Mouse (Mus musculus) CH12.LX (cell line): Measurements from ENCODE around the gene Ralgapa1. TPM values are rescaled to one million over a fixed set of nuclear protein-coding genes. Genes with fewer than 3 reads are reported as not detected.
A peak's percentile ranks its signal among the peaks of the same experiment; 100 is the strongest.

Experiments used
- DNase-seq: peaks from one replicate; pipeline ENCODE4 v3.0.0-alpha.2; 2013; ENCODE audit errors: extremely low read depth
- H3K27ac ChIP-seq: 2 replicates; pipeline ENCODE4 v1.5.1; 2012; ENCODE audit warnings: low read depth, mild to moderate bottlenecking, control low read depth, moderate library complexity; ENCODE audit not compliant: insufficient read depth
- H3K27me3 ChIP-seq: replicated peaks from 2 replicates; pipeline ENCODE3; 2012; ENCODE audit warnings: inconsistent platforms
- H3K36me3 ChIP-seq, 2 experiments: replicated peaks in 1 of 2; 2 replicates each; pipeline versions ENCODE3 to v1.6.1; 2012; ENCODE audit warnings: inconsistent platforms in 1 of 2, low read length in 1 of 2, mild to moderate bottlenecking in 1 of 2, mixed read lengths in 1 of 2, moderate library complexity in 1 of 2; ENCODE audit not compliant: control insufficient read depth in 1 of 2, insufficient read depth in 1 of 2
- H3K4me1 ChIP-seq, 2 experiments: 2 replicates each; pipeline ENCODE4 v1.6.1; 2012; ENCODE audit warnings: inconsistent platforms in 1 of 2, moderate library complexity in 1 of 2; ENCODE audit not compliant: insufficient read depth in 2 of 2, control insufficient read depth in 1 of 2
- H3K4me2 ChIP-seq: 2 replicates; pipeline ENCODE4 v1.6.1; 2012; ENCODE audit warnings: low read depth, mild to moderate bottlenecking, control low read depth; ENCODE audit not compliant: poor library complexity, insufficient read depth, severe bottlenecking
- H3K4me3 ChIP-seq, 3 experiments: fragments of 150-350 bp in 1 of 3; sonication (generic) in 1 of 3; replicated peaks in 1 of 3; 2 replicates each; pipeline versions ENCODE3 to v1.5.1; 2011 to 2012; ENCODE audit warnings: low read depth in 2 of 3, low read length in 2 of 3, mild to moderate bottlenecking in 2 of 3, moderate library complexity in 2 of 3, control low read depth in 1 of 3, improper control_type of control experiment in 1 of 3, inconsistent platforms in 1 of 3, mixed read lengths in 1 of 3; ENCODE audit not compliant: poor library complexity in 1 of 3
- H3K79me2 ChIP-seq: replicated peaks from 2 replicates; pipeline ENCODE4 v1.6.1; 2012; ENCODE audit warnings: mild to moderate bottlenecking, moderate library complexity; ENCODE audit not compliant: control insufficient read depth, poor library complexity, insufficient read depth, severe bottlenecking; ENCODE audit errors: extremely low read depth
- H3K9ac ChIP-seq: 2 replicates; pipeline ENCODE4 v1.6.1; 2012; ENCODE audit warnings: low read depth, mild to moderate bottlenecking, control low read depth, moderate library complexity; ENCODE audit not compliant: insufficient read depth
- H3K9me3 ChIP-seq: replicated peaks from 2 replicates; pipeline ENCODE3; 2012; ENCODE audit warnings: low read length, inconsistent platforms, mixed read lengths
- CTCF ChIP-seq, 2 experiments: IDR thresholded peaks in 1 of 2; conservative IDR thresholded peaks in 1 of 2; 2 replicates each; pipeline ENCODE4 v1.5.1; 2011 to 2012; ENCODE audit warnings: low read depth in 2 of 2, low read length in 2 of 2, improper control_type of control experiment in 1 of 2, inconsistent platforms in 1 of 2, mild to moderate bottlenecking in 1 of 2, moderate library complexity in 1 of 2
- E2F4 ChIP-seq: IDR thresholded peaks from 2 replicates; pipeline ENCODE4 v1.6.1; 2011; ENCODE audit warnings: low read depth, low read length, improper control_type of control experiment; ENCODE audit not compliant: insufficient replicate concordance
- EP300 ChIP-seq: IDR thresholded peaks from 2 replicates; pipeline ENCODE4 v1.6.1; 2011; ENCODE audit warnings: low read length, improper control_type of control experiment
- GABPA ChIP-seq: IDR thresholded peaks from 2 replicates; pipeline ENCODE4 v1.6.1; 2012; ENCODE audit warnings: low read depth, low read length, improper control_type of control experiment, inconsistent platforms; ENCODE audit not compliant: insufficient replicate concordance
- IRF4 ChIP-seq: IDR thresholded peaks from 2 replicates; pipeline ENCODE4 v1.6.1; 2014; ENCODE audit warnings: low read depth, mild to moderate bottlenecking, inconsistent platforms, low read length, improper control_type of control experiment
- JUN ChIP-seq: IDR thresholded peaks from 2 replicates; pipeline ENCODE4 v1.6.1; 2011; ENCODE audit warnings: low read depth, mild to moderate bottlenecking, low read length, improper control_type of control experiment, moderate library complexity; ENCODE audit not compliant: insufficient read depth
- MAFK ChIP-seq: IDR thresholded peaks from 2 replicates; pipeline ENCODE4 v1.6.1; 2011; ENCODE audit warnings: low read length, improper control_type of control experiment; ENCODE audit not compliant: insufficient replicate concordance
- MAX ChIP-seq: IDR thresholded peaks from 2 replicates; pipeline ENCODE4 v1.6.1; 2011; ENCODE audit warnings: low read length, improper control_type of control experiment
- MEF2A ChIP-seq: IDR thresholded peaks from 2 replicates; pipeline ENCODE4 v1.6.1; 2014; ENCODE audit warnings: low read depth, mild to moderate bottlenecking, inconsistent platforms, low read length, improper control_type of control experiment, borderline replicate concordance
- POLR2AphosphoS2 ChIP-seq: IDR thresholded peaks from 2 replicates; pipeline ENCODE4 v1.6.1; 2011; ENCODE audit warnings: low read depth, low read length, improper control_type of control experiment
- RAD21 ChIP-seq: IDR thresholded peaks from 2 replicates; pipeline ENCODE4 v1.6.1; 2011; ENCODE audit warnings: low read depth, mild to moderate bottlenecking, low read length, improper control_type of control experiment, moderate library complexity
- RCOR1 ChIP-seq: conservative IDR thresholded peaks from 2 replicates; pipeline ENCODE4 v1.6.1; 2012; ENCODE audit warnings: low read depth, mild to moderate bottlenecking, inconsistent platforms, low read length, improper control_type of control experiment
- SMC3 ChIP-seq: IDR thresholded peaks from 2 replicates; pipeline ENCODE4 v1.6.1; 2011; ENCODE audit warnings: low read depth, low read length, improper control_type of control experiment
- TCF12 ChIP-seq: IDR thresholded peaks from 2 replicates; pipeline ENCODE4 v1.6.1; 2014; ENCODE audit warnings: low read depth, mild to moderate bottlenecking, inconsistent platforms, low read length, improper control_type of control experiment
- USF2 ChIP-seq: conservative IDR thresholded peaks from 2 replicates; pipeline ENCODE4 v1.6.1; 2011; ENCODE audit warnings: low read depth, low read length, improper control_type of control experiment
- ZC3H11A ChIP-seq: IDR thresholded peaks from 2 replicates; pipeline ENCODE4 v1.6.1; 2012; ENCODE audit warnings: low read depth, mild to moderate bottlenecking, inconsistent platforms, low read length, improper control_type of control experiment
- ZMIZ1 ChIP-seq: IDR thresholded peaks from 2 replicates; pipeline ENCODE4 v1.6.1; 2012; ENCODE audit warnings: low read depth, mild to moderate bottlenecking, inconsistent platforms, low read length, improper control_type of control experiment
- ZNF384 ChIP-seq: IDR thresholded peaks from 2 replicates; pipeline ENCODE4 v1.6.1; 2012; ENCODE audit warnings: low read depth, low read length, improper control_type of control experiment, inconsistent platforms
- dilution Hi-C: fragments of 300-500 bp; cut with MboI; formaldehyde crosslinking; loops from 2 replicates; pipeline ENCODE4 v1.14.3; 2020; ENCODE audit warnings: low sequenced_read_pairs; ENCODE audit not compliant: extremely low pct_unique_long_range_greater_than_20kb, extremely low pct_ligation_motif_present
- in situ Hi-C: fragments of 300-500 bp; cut with MboI; formaldehyde crosslinking; loops from 3 replicates; pipeline ENCODE4 v1.14.3; 2019; ENCODE audit warnings: low sequenced_read_pairs, low pct_ligation_motif_present, low pct_unique_long_range_greater_than_20kb, mixed read lengths
- polyA plus RNA-seq: library from polyadenylated mRNA; unstranded; fragments of >175 nt; gene quantifications from 2 replicates; pipeline ENCODE4 v1.2.1, GENCODE M21; 2012; ENCODE audit warnings: low read depth; ENCODE audit not compliant: insufficient read length
- total RNA-seq, 2 experiments: library from RNA; depleted of rRNA; stranded (reverse); fragments of 300-350 nt in 1 of 2; fragments of >200 nt in 1 of 2; gene quantifications; 2 replicates each; pipeline ENCODE4 v1.2.3; 2012 to 2014

Gene Ralgapa1
- total and polyA plus RNA-seq, 3 experiments: 10.3 to 24.4 (median 19.2) TPM

GRCm38 (mm10) chr12:55800144-55800543, 20.8 kb downstream of the Ralgapa1 start:
- H3K4me3 ChIP-seq: no peak overlapping the region
- H3K9me3 ChIP-seq: peaks cover 2% of the 10 kb centered on the region
- H3K4me1 ChIP-seq: peaks cover 6 to 27% of the 10 kb centered on the region in 2 experiments
- peak overlapping the region; percentile 47; the same call in 1 of the 2 replicates for H3K9ac ChIP-seq
- peaks cover 0 to 7% of the 10 kb centered on the region in 2 experiments for H3K36me3 ChIP-seq
- peak overlapping the region; percentile 24 for H3K27ac ChIP-seq
- H3K27me3 ChIP-seq: no peaks in the 10 kb centered on the region
- DNase-seq: no peak
- dilution Hi-C loops (no loop called here), in situ Hi-C loops (no loop called here)
- peak overlapping the region; percentile 71 for H3K4me2 ChIP-seq
- peaks cover 13% of the 10 kb centered on the region for H3K79me2 ChIP-seq
- no peak for TF ChIP-seq MEF2A
- no peak for TF ChIP-seq SMC3
- no peak for TF ChIP-seq ZNF384
- no peak for TF ChIP-seq POLR2AphosphoS2
- TF ChIP-seq USF2: no peak
- no peak for TF ChIP-seq EP300
- no peak for TF ChIP-seq TCF12
- TF ChIP-seq ZMIZ1: no peak
- TF ChIP-seq ZC3H11A: no peak

GRCm38 (mm10) chr12:55798745-55799144, 22.2 kb downstream of the Ralgapa1 start:
- peaks cover 2% of the 10 kb centered on the region for H3K9me3 ChIP-seq
- no peak for DNase-seq
- in situ Hi-C loops: no loop called here
- no peak overlapping the region for H3K9ac ChIP-seq
- TF ChIP-seq ZC3H11A: no peak
- no peak for TF ChIP-seq MAX
- TF ChIP-seq CTCF (conservative IDR thresholded peaks at IDR 0.05 in 1 of 2, IDR thresholded peaks at IDR 0.05 in 1 of 2; ENCODE audit: low read depth in 2 of 2, low read length in 2 of 2): no peak
- no peak for TF ChIP-seq MAFK
- no peak for TF ChIP-seq MEF2A
- TF ChIP-seq POLR2AphosphoS2: no peak
- TF ChIP-seq E2F4: no peak
- TF ChIP-seq RCOR1: no peak
- TF ChIP-seq JUN: no peak
- no peak for TF ChIP-seq USF2
- TF ChIP-seq TCF12: no peak
- no peak for TF ChIP-seq GABPA
- no peak for TF ChIP-seq RAD21
- no peak for TF ChIP-seq IRF4
- H3K36me3 ChIP-seq: peaks cover 5 to 12% of the 10 kb centered on the region in 2 experiments
- H3K4me2 ChIP-seq: no peak overlapping the region
- peaks cover 13% of the 10 kb centered on the region for H3K79me2 ChIP-seq
- H3K4me3 ChIP-seq: no peak overlapping the region
- no peaks in the 10 kb centered on the region for H3K27me3 ChIP-seq
- H3K4me1 ChIP-seq: peaks cover 6 to 27% of the 10 kb centered on the region in 2 experiments
- H3K27ac ChIP-seq: no peak overlapping the region
- dilution Hi-C loops: no loop called here
